Comparison of ENCODE assay signal across 14 mouse cellular contexts in genomic region chr3:95756808-95757207, GRCm38 (mm10).
"Had no signal": no experiment of that assay in that cellular context is flagged by ENCODE, and none has a peak within 500 bp of the region (broad histone marks: within the 10 kb centered on the region; RNA-seq: fewer than 3 reads in every experiment).

No protein-coding gene starts in this region.

- H3K27ac ChIP-seq: midbrain, embryonic 10.5 days; midbrain, embryonic 12.5 days; neural tube, embryonic 12.5 days had no signal

- DNase-seq: lung, adult 18-20 months; lung, embryonic 14.5 days; lung, postnatal 14 days; lung, postnatal 4 days; midbrain, embryonic 14.5 days; right cerebral cortex, postnatal 14 days; right cerebral cortex, postnatal 4 days; spleen, adult 18-20 months; thymus, adult 18-20 months; thymus, postnatal 14 days; thymus, postnatal 36 days had no signal

- H3K4me3 ChIP-seq: midbrain, embryonic 10.5 days; midbrain, embryonic 12.5 days; neural tube, embryonic 12.5 days had no signal

- H3K9ac ChIP-seq: lung, embryonic 14.5 days; midbrain, embryonic 12.5 days; neural tube, embryonic 12.5 days had no signal

- H3K27me3 ChIP-seq: midbrain, embryonic 12.5 days; neural tube, embryonic 12.5 days had no signal
